Mouse (Mus musculus) C2C12 (cell line): ENCODE measurements around the gene Dnajb13.

Source experiments
- CEBPB ChIP-seq: IDR thresholded peaks from one replicate; pipeline ENCODE4 v1.6.1; 2011; ENCODE audit warnings: low read depth, mild to moderate bottlenecking, control low read depth, moderate library complexity
- CTCF ChIP-seq: IDR thresholded peaks from one replicate; pipeline ENCODE4 v1.5.1; 2011; ENCODE audit not compliant: control insufficient read depth, insufficient read depth, insufficient read length
- FOSL1 ChIP-seq: IDR thresholded peaks from one replicate; pipeline ENCODE4 v1.8.0; 2011; ENCODE audit warnings: mild to moderate bottlenecking, low read length; ENCODE audit not compliant: poor library complexity, insufficient read depth, severe bottlenecking
- MAX ChIP-seq: IDR thresholded peaks from one replicate; pipeline ENCODE4 v1.6.1; 2011; ENCODE audit warnings: mild to moderate bottlenecking, control low read depth
- MYOD1 ChIP-seq: IDR thresholded peaks from one replicate; pipeline ENCODE4 v1.6.1; 2011; ENCODE audit warnings: low read depth; ENCODE audit not compliant: control insufficient read depth, insufficient read length
- MYOG ChIP-seq: IDR thresholded peaks from one replicate; pipeline ENCODE4 v1.6.1; 2011; ENCODE audit not compliant: control insufficient read depth, insufficient read length; ENCODE audit errors: extremely low read depth
- USF1 ChIP-seq: IDR thresholded peaks from one replicate; pipeline ENCODE4 v1.6.1; 2011; ENCODE audit warnings: low read depth, mild to moderate bottlenecking, control low read depth, moderate library complexity

DNA sequence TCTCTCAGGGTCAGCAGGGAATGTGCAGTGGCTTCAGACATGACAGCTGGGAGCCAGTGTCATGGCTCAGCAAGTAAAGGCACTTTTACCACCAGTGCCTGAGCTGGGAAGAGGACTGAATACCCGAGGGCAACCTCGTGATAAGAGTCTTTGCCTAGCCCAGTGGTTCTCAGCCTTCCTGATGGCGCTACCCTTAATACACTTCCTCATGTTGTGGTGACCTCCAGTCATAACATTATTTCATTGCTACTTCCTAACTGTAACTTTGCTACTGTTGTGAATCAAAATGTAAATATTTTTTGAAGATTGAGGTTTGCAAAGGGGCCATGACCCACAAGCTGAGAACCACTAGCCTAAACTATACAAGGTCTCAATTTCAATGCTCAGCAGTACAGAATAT, 6.1 kb downstream of the Dnajb13 start:
- TF ChIP-seq MYOG: no peak
- no peak for TF ChIP-seq MYOD1
- TF ChIP-seq CTCF: no peak
- TF ChIP-seq MAX: no peak
- no peak for TF ChIP-seq CEBPB
- no peak for TF ChIP-seq FOSL1
- no peak for TF ChIP-seq USF1
